Mouse (Mus musculus): ENCODE results near the gene Cox6a1. TPM values are rescaled to one million over a fixed set of nuclear protein-coding genes. Genes with fewer than 3 reads are reported as not detected.
A peak's percentile ranks its signal among the peaks of the same experiment; 100 is the strongest.
"Not testable (repeated sequence)": the region's sequence is repeated elsewhere in the genome, so short reads cannot be mapped to it uniquely, and the experiment has no call there.

Gene Cox6a1
- polyA plus RNA-seq, 1 experiment from 2014 or later, result 801 TPM

DNA sequence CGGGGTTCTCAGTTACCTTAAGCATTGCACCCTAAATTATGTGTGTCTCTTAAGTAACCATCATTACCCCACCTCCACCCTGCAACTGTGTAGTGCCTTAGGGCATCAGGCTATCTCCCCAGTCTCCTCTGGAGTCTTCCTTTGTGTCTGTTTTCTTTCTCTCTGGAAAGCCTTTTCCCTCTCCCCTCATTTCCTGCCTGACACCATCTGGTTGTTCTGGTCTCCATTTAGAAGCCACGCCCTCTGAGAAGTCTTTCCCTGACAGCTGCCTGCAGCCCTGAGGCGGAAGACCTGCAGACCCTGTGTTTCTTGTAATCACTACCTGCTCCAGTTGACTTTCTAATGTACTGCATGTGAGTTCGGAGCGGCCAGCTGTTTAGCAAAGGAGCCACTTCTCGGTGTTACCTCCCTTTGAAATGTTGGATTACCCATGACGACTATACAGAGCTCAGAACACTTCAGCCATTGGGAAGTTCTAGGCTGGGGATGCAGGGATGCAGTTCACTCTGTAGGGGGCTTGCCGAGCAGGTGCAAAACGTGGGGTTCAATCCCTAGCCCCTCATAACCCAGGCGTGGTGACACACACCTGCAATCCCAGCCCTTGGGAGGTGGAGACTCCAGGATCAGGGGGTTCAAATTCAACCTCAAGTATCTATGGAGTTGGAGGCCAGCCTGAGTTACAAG, 31.0 kb downstream of the Cox6a1 start:
- Histone ChIP-seq H3K4me2 (peak overlapping the region; percentile 81), H3K9me3 (no peaks in the 10 kb centered on the region), H3K27ac (peak overlapping the region; percentile 88), H3K27me3 (no peaks in the 10 kb centered on the region), H3K4me3 (peak overlapping the region; percentile 8; the same call in 1 of the 2 replicates), H3K4me1 (peaks cover 49% of the 10 kb centered on the region), H3K36me3 (no peaks in the 10 kb centered on the region), H3K9ac (0 out of 2 replicates have a peak overlapping the region, but pooled peaks have one; percentile 49)
- ATAC-seq (ENCODE audit: insufficient number of reproducible peaks, insufficient read depth, low FRiP score, low TSS enrichment, low read depth), result peak; percentile 23; the same call in 1 of the 2 replicates
- WGBS, result 2% methylated on average over 10 of the region's 10 CpGs

DNA sequence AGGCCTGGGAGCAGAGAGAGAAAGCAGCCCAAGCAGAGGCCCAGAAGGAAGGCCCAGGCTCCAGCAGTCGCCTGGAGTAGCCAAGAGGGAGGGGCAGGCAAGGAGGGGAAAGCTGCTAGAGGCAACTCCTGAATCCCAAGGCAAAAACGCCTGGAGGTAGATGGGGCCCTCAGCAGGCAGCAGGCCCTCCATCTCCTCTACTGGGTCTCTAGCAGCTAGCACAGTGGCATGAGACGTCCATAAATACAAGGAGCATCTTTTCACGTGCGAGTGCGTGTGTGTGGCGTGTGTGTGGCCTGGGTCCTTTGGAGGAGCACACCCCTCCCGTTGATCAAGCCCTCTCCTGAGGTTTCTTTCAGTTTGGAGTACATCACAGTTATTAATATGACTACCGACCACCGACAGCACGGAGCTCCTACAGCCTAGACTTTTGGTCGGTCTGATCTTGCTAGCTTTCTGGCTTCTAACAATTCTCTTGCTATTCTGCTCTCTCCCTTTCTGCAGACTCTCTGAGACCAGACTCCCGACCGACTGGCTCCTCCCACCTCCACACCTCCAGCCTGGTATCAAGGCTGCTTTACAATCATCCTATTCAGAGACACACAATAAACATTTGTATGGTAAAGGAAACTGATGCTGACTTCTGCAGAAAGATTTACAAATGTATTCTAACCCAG, 31.7 kb downstream of the Cox6a1 start:
- Histone ChIP-seq H3K4me3 (no peak overlapping the region), H3K9ac (peak overlapping the region; percentile 59), H3K4me2 (peak overlapping the region; percentile 81), H3K9me3 (no peaks in the 10 kb centered on the region), H3K4me1 (peaks cover 51% of the 10 kb centered on the region), H3K27ac (peak overlapping the region; percentile 88), H3K36me3 (no peaks in the 10 kb centered on the region), H3K27me3 (no peaks in the 10 kb centered on the region)
- ATAC-seq (ENCODE audit: insufficient number of reproducible peaks, insufficient read depth, low FRiP score, low TSS enrichment, low read depth), result no peak
- 7% methylated on average over 14 of the region's 14 CpGs for WGBS

DNA sequence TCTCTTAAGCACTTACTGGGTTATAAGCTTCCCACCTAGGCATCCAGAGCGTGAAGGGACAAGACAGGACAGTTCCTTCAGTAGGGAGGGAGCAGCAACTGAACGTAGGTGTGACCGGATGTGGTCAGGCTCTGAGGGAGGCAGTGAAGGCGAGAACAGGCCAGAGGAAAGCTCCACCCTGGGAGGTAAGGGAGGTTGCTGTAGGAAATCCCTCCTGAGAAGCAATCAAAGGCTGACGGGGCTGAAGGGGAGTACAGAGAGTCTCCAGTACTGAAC, 35.2 kb downstream of the Cox6a1 start:
- Histone ChIP-seq H3K36me3 (no peaks in the 10 kb centered on the region), H3K4me2 (no peak overlapping the region), H3K4me3 (no peak overlapping the region), H3K27ac (peak overlapping the region; percentile 34; the same call in 1 of the 2 replicates), H3K9me3 (no peaks in the 10 kb centered on the region), H3K27me3 (no peaks in the 10 kb centered on the region), H3K4me1 (peaks cover 37% of the 10 kb centered on the region), H3K9ac (no peak overlapping the region)
- 31% methylated on average over 5 of the region's 5 CpGs for WGBS
- ATAC-seq (ENCODE audit: insufficient number of reproducible peaks, insufficient read depth, low FRiP score, low TSS enrichment, low read depth), result no peak

DNA sequence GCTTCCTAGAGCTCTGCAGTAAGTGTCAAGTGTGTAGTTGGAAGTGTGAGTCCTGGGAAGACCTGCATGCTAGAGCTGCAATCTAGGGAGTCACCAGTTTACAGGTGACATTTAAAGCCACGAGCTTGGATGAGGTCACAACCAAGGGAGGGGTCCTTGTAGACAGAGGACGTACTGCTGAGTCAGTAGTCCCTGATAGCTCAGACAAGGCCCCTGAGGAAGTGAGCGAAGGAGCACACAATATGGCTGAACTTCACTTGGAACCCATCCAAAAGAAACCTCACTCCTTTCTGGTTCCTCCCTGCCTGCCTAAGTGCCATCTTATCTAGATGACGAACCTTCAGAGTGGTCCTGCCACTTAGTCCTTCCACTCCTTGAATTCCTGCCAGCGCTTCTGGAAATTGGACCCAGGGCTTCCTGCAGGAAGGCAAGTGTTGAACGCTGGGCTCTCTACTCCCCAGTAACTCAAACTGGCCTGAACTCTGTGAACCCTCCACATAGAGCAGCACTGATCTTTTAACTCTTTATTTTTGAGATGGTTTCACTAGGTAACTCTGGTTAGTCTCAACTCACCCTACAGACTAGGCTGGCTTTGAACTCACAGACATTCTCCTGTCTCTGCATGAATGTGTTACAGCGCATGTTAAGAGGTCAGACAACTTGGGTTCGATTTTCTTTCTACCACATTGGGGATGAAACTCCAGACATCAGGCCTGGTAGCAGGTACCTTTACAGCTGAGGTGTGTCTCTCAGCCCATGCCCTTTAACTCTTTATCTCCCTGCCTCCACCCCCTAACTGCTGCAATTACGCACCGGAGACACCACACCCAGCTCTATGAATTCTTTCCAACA, 35.7 kb downstream of the Cox6a1 start:
- no peak for ATAC-seq (ENCODE audit: insufficient number of reproducible peaks, insufficient read depth, low FRiP score, low TSS enrichment, low read depth)
- 55% methylated on average over 10 of the region's 10 CpGs for WGBS
- no peak overlapping the region for H3K9ac ChIP-seq
- peak overlapping the region; percentile 34; the same call in 1 of the 2 replicates for H3K27ac ChIP-seq
- H3K27me3 ChIP-seq, result no peaks in the 10 kb centered on the region
- no peak overlapping the region for H3K4me2 ChIP-seq
- peaks cover 32% of the 10 kb centered on the region for H3K4me1 ChIP-seq
- H3K9me3 ChIP-seq, result no peaks in the 10 kb centered on the region
- H3K36me3 ChIP-seq, result no peaks in the 10 kb centered on the region
- no peak overlapping the region for H3K4me3 ChIP-seq

DNA sequence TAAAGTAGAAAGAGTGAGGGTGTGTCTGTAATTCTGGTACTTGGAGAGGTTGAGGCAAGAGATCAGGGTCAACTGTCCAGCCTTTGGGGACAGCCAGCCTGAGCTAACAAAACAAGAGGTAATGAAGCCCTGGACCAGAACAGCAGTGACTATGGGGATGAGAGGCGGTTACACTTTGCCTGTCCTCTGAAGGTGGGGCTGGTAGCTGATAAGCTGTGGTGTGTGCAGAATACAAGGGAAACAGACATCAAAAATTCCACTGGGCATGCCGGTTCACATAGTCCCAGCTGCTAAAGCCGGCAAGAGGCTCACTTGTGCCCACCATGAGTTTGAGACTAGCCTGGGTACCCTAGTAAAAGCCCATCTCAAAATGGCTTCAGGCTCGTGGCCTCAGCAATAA, 36.4 kb downstream of the Cox6a1 start:
- Histone ChIP-seq H3K36me3 (no peaks in the 10 kb centered on the region), H3K4me2 (no peak overlapping the region), H3K4me3 (no peak overlapping the region), H3K27ac (0 out of 2 replicates have a peak overlapping the region, but pooled peaks have one; percentile 11), H3K4me1 (peaks cover 25% of the 10 kb centered on the region), H3K9me3 (no peaks in the 10 kb centered on the region), H3K27me3 (no peaks in the 10 kb centered on the region), H3K9ac (no peak overlapping the region)
- WGBS, result 83% methylated on average over 4 of the region's 4 CpGs
- ATAC-seq (ENCODE audit: insufficient number of reproducible peaks, insufficient read depth, low FRiP score, low TSS enrichment, low read depth), result no peak

DNA sequence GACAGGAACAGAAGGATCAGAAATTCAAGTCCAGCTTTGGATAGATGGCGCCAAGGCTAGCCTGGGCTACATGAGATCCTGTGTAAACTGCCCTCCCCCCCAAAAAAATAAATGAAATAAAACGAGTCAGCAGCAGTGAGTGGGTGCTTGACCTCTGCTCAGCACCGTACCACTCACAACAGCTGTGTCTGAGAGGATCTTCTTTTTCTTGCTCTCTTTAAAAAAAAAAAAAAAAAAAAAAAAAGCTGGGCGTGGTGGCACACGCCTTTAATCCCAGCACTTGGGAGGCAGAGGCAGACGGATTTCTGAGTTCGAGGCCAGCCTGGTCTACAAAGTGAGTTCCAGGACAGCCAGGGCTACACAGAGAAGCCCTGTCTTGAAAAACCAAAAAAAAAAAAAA, 46.6 kb downstream of the Cox6a1 start:
- WGBS, result 82% methylated on average over 6 of the region's 7 CpGs
- Histone ChIP-seq H3K4me2 (peak overlapping the region; percentile 78), H3K4me3 (peak overlapping the region; percentile 90; the same call in 1 of the 2 replicates), H3K36me3 (peaks cover 20% of the 10 kb centered on the region), H3K4me1 (peaks cover 31% of the 10 kb centered on the region)
- not testable (repeated sequence) for ATAC-seq (ENCODE audit: insufficient number of reproducible peaks, insufficient read depth, low FRiP score, low TSS enrichment, low read depth); H3K9me3 ChIP-seq; H3K9ac ChIP-seq; H3K27me3 ChIP-seq; H3K27ac ChIP-seq

DNA sequence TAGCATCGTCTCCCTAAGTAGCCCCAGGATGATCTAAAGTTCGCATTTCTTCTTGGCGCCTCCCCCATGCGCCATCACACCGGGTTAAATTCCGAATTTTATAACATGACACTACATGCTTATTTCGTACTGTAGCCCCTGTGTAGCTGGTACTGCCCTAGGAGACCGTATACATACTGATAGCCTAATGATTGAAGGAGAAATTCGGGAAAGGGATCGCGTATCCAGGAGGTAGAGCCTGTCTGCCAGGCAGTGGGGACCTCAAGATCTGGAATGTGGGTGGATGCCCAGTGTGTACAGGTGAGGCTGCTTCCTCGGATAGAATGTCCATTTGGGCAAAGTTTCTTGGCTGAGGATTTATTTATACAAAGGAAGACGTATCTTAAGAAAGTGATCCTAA, 47.2 kb downstream of the Cox6a1 start:
- H3K4me2 ChIP-seq, result peak overlapping the region; percentile 78
- H3K4me1 ChIP-seq, result peaks cover 32% of the 10 kb centered on the region
- no peak for ATAC-seq (ENCODE audit: insufficient number of reproducible peaks, insufficient read depth, low FRiP score, low TSS enrichment, low read depth)
- peaks cover 26% of the 10 kb centered on the region for H3K36me3 ChIP-seq
- H3K9me3 ChIP-seq, result no peaks in the 10 kb centered on the region
- H3K27me3 ChIP-seq, result no peaks in the 10 kb centered on the region
- peak overlapping the region; percentile 66 for H3K9ac ChIP-seq
- H3K4me3 ChIP-seq, result peak overlapping the region; percentile 90
- WGBS, result 19% methylated on average over 13 of the region's 13 CpGs
- H3K27ac ChIP-seq, result peak overlapping the region; percentile 83

DNA sequence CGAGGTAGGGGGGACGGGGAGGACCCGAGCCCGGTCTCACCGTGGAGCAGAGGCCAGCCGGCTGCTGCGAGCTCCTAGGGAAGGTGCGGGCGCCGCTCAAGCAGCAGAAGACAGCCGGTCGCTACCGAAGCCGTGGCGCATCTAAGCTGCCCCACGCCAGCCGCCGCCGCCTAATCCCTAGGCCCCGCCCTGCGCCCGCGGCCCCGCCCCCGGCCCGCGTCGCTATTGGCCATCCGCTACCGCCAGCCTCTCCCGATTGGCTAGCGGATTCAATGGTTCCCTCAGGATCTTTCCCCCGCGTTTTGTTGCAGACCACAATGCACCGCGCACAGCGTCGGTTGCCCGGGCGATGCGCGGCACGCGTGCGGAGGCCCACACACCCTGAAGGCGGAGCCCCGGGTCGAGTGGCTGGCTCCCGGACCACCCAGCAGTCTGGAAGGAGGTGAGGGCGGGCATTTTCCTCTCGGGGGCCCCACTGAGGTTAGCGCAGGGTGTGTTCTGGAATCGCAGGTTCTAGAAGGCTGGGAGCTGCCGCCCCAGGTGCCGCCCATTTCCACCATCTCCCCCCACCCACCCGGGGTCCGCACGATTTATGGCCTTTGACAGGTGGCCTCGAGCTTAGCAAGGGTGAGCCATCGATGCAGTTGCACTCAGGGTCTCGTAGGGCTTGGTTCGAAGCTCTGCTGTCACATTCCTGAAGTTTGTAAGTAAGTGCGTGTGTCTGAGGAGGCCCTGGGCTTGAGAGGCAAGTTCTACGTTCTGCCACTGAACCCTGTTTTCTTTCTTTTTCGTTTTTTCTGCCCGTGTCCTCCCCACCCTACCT, 47.8 kb downstream of the Cox6a1 start, which contains the start of gene Dynll1:
TSS of gene Dynll1 (minus strand) at position 208 of the 823 bp plus-strand sequence.
- H3K4me1 ChIP-seq, result peaks cover 32% of the 10 kb centered on the region
- peaks cover 32% of the 10 kb centered on the region for H3K36me3 ChIP-seq
- H3K4me2 ChIP-seq, result peak within 1 kb of the TSS; percentile 78
- peak within 1 kb of the TSS; percentile 90 for H3K4me3 ChIP-seq
- WGBS, result under 1% methylated on average over 64 of the region's 66 CpGs
- peak; percentile 97 for ATAC-seq (ENCODE audit: insufficient number of reproducible peaks, insufficient read depth, low FRiP score, low TSS enrichment, low read depth)
- H3K27ac ChIP-seq, result peak within 1 kb of the TSS; percentile 95
- peak within 1 kb of the TSS; percentile 94 for H3K9ac ChIP-seq
- H3K27me3 ChIP-seq, result no peaks in the 10 kb centered on the region
- H3K9me3 ChIP-seq, result no peaks in the 10 kb centered on the region

DNA sequence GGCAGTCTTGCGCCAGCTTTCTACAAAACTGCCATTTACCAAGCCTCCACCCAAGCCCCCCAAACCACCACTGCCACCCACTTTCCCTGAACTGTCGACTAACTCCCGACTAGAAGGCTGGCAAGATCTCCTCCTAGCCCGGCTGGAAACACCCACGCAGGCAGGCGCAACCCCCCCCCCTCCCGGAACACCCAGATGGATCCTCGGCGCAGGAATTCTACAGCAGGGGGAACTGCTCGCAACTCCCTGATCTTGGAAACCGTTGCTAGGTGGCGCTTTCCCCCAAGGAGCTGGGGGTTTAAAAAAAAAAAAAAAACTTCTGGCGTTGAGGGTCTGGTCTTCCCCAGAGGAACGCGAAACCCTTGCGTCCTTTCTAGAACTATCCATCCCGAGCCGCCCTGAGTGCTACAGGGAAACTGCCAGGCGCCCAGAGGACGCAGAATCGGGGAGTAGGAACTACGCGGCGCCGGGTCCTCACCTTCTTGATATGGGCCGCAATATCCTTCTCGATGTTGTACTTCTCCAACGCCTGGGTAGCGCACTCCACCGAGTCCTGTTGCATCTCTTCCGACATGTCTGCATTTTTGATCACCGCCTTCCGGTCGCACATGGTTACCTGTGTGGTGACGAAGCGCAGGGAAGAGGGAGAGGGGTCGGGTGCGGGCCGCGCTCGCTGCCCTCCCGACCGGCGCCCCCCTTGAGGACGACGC, 48.6 kb downstream of the Cox6a1 start:
- Histone ChIP-seq H3K4me3 (peak overlapping the region; percentile 90), H3K27ac (peak overlapping the region; percentile 95), H3K4me2 (peak overlapping the region; percentile 78), H3K4me1 (peaks cover 34% of the 10 kb centered on the region), H3K27me3 (no peaks in the 10 kb centered on the region), H3K9me3 (no peaks in the 10 kb centered on the region), H3K36me3 (peaks cover 40% of the 10 kb centered on the region), H3K9ac (peak overlapping the region; percentile 94)
- under 1% methylated on average over 45 of the region's 46 CpGs for WGBS
- peak; percentile 11; the same call in 1 of the 2 replicates for ATAC-seq (ENCODE audit: insufficient number of reproducible peaks, insufficient read depth, low FRiP score, low TSS enrichment, low read depth)

DNA sequence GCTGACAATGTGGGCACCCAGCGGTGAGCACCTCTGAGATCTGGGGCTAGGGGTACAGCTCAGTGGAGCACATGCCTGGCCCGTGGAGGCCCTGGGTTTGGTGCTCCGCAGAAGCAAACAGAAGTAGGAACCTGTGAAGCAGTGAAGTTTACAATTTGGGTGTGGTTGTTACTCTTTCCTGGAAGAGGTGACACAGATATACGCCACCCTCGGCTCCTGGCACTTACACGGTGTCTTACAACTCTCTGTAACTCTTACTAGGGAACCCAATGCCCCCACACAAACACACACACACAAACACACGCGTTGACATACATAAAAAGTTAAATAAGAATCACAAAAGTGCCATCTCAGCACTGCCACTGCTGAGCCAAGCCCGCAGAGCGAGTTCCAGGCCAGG, 52.4 kb downstream of the Cox6a1 start:
- WGBS, result 85% methylated on average over 10 of the region's 10 CpGs
- no peaks in the 10 kb centered on the region for H3K27me3 ChIP-seq
- no peak for ATAC-seq (ENCODE audit: insufficient number of reproducible peaks, insufficient read depth, low FRiP score, low TSS enrichment, low read depth)
- peaks cover 73% of the 10 kb centered on the region for H3K36me3 ChIP-seq
- no peak overlapping the region for H3K4me2 ChIP-seq
- H3K9ac ChIP-seq, result no peak overlapping the region
- H3K9me3 ChIP-seq, result no peaks in the 10 kb centered on the region
- peaks cover 26% of the 10 kb centered on the region for H3K4me1 ChIP-seq
- H3K27ac ChIP-seq, result peak overlapping the region; percentile 18; the same call in 1 of the 2 replicates
- no peak overlapping the region for H3K4me3 ChIP-seq

Data from embryonic facial prominence, embryonic 13.5 days (tissue).